Mouse (Mus musculus) heart, adult 2 months (tissue): ENCODE data around the gene Pacrg. TPM values are rescaled to one million over a fixed set of nuclear protein-coding genes. Genes with fewer than 3 reads are reported as not detected.

Source experiments
- DNase-seq, 2 experiments: peaks; one replicate each; pipeline ENCODE4 v3.0.0; 2021
- H3K27ac ChIP-seq: fragments of 200-600 bp; 2 replicates; pipeline ENCODE4 v1.8.1; 2022
- H3K27me3 ChIP-seq: fragments of 200-500 bp; 2 replicates; pipeline ENCODE4 v1.6.1; 2012; ENCODE audit warnings: mild to moderate bottlenecking, low read length, inconsistent platforms, mixed read lengths; ENCODE audit not compliant: control insufficient read depth, insufficient read depth
- H3K36me3 ChIP-seq: fragments of 200-500 bp; 2 replicates; pipeline ENCODE4 v1.6.1; 2012; ENCODE audit warnings: low read length, inconsistent platforms; ENCODE audit not compliant: control insufficient read depth, insufficient read depth
- H3K4me1 ChIP-seq: fragments of 200-500 bp; 2 replicates; pipeline ENCODE4 v1.6.1; 2011; ENCODE audit warnings: low read length; ENCODE audit not compliant: control insufficient read depth, insufficient read depth
- H3K4me3 ChIP-seq: fragments of 200-600 bp; 2 replicates; pipeline ENCODE4 v1.8.1; 2022
- H3K79me2 ChIP-seq: fragments of 200-500 bp; replicated peaks from 2 replicates; pipeline ENCODE4 v1.6.1; 2012; ENCODE audit warnings: mild to moderate bottlenecking, inconsistent platforms, low read length, moderate library complexity, mixed read lengths; ENCODE audit not compliant: control insufficient read depth, insufficient read depth
- H3K9ac ChIP-seq: fragments of 200-500 bp; 2 replicates; pipeline ENCODE4 v1.6.1; 2012; ENCODE audit warnings: low read depth, mild to moderate bottlenecking, control low read depth, inconsistent platforms, low read length, mixed read lengths
- CTCF ChIP-seq: fragments of 200-600 bp; IDR thresholded peaks from 2 replicates; pipeline ENCODE4 v1.8.1; 2022; ENCODE audit warnings: antibody characterized with exemption, mild to moderate bottlenecking, moderate library complexity
- EP300 ChIP-seq: fragments of 200-500 bp; IDR thresholded peaks from 2 replicates; pipeline ENCODE4 v1.6.1; 2011; ENCODE audit warnings: low read depth, low read length, control low read depth; ENCODE audit not compliant: insufficient read depth
- POLR2A ChIP-seq: fragments of 200-500 bp; IDR thresholded peaks from 2 replicates; pipeline ENCODE4 v1.6.1; 2011; ENCODE audit warnings: mild to moderate bottlenecking, low read depth, low read length, control low read depth; ENCODE audit not compliant: insufficient read depth
- WGBS: fragments of 180-500 bp; shearing (Covaris S2); methylation state at CpG from one replicate; pipeline ENCODE4 v1.1.7; 2018; 5-methylcytosine and 5-hydroxymethylcytosine counted together
- intact Hi-C: fragments of 180-260 bp; cut with DNase I; formaldehyde crosslinking; loops from one replicate; pipeline ENCODE4 v1.15.1; 2025
- polyA plus RNA-seq: library from polyadenylated mRNA; depleted of rRNA; stranded (reverse); fragments of >200 nt; gene quantifications from 2 replicates; pipeline ENCODE4 v1.2.3, GENCODE M21; 2012
- total RNA-seq, 2 experiments: library from RNA; stranded (reverse); gene quantifications; 2 replicates each; pipeline ENCODE4 v1.2.3; 2021

The Pacrg gene
- total and polyA plus RNA-seq, 3 experiments, result 0.45 to 1.0 (median 0.89) TPM

DNA sequence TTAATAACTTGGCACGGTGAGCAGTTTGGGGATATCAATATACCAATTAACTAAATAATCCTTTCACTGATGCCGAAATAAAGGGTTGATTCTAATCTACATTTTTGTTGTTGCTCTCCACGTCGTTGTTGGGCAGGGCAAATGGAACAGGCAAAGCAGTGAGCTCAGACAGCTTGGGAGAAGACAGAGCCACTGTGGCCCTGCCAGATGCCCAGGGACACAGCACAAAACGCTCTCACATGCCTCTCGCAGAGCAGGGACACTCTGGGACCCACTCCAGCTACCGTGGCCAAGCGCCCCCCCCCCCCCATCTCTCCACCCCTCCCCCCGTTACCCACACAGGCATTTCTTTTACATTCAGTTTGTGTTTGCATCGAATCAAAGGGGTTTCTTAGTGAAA lies 332.6 kb downstream of the Pacrg start:
- intact Hi-C loops, result loop anchor here (5.0 kb wide), 1 partner anchor 235 kb away; no protein-coding TSS in a partner anchor
- no peak overlapping the region for H3K4me3 ChIP-seq
- WGBS, result 54% methylated on average over 10 of the region's 10 CpGs
- TF ChIP-seq EP300 (no peak), CTCF (no peak)
- H3K27ac ChIP-seq, result 0 out of 2 replicates have a peak overlapping the region, but pooled peaks have one; percentile 17
- no peaks in the 10 kb centered on the region for H3K79me2 ChIP-seq
- no peaks in the 10 kb centered on the region for H3K36me3 ChIP-seq
- H3K9ac ChIP-seq, result peak overlapping the region; percentile 38; the same call in 1 of the 2 replicates
- no peaks in the 10 kb centered on the region for H3K27me3 ChIP-seq
- no peak for DNase-seq
- H3K4me1 ChIP-seq, result peaks cover 1% of the 10 kb centered on the region; the same call in 1 of the 2 replicates

GRCm38 (mm10) chr17:10506896-10507295 lies 333.2 kb downstream of the Pacrg start:
- Histone ChIP-seq H3K4me3 (no peak overlapping the region), H3K9ac (no peak overlapping the region), H3K79me2 (no peaks in the 10 kb centered on the region), H3K27ac (no peak overlapping the region), H3K27me3 (no peaks in the 10 kb centered on the region), H3K36me3 (no peaks in the 10 kb centered on the region), H3K4me1 (peaks cover 1% of the 10 kb centered on the region; the same call in 1 of the 2 replicates)
- DNase-seq, result no peak
- intact Hi-C loops, result loop anchor here (5.0 kb wide), 1 partner anchor 235 kb away; no protein-coding TSS in a partner anchor
- WGBS, result 75% methylated on average over 3 of the region's 3 CpGs
- TF ChIP-seq EP300 (no peak), CTCF (no peak), POLR2A (no peak)

DNA sequence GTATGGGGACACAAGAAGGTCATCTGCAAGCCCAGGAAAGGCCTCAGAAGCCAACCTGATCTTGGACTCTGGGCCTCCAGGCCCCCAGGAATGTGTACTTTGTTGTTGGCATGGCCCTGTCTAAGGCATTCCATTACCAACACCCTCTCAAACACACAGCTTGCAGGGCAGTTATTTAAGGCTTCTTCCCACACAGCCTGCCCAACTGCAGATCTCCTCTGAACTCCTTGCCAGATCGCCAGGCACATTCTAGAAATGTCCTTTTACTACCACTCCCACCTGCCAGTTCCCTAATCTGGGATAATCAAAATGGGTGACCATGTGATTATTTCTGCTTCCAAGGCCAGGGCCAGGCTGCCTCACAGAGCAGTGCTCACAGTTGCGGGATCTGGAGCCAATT lies 338.7 kb downstream of the Pacrg start:
- Histone ChIP-seq H3K9ac (no peak overlapping the region), H3K27ac (peak overlapping the region; percentile 78), H3K4me3 (no peak overlapping the region), H3K27me3 (no peaks in the 10 kb centered on the region), H3K36me3 (no peaks in the 10 kb centered on the region), H3K4me1 (peaks cover 4% of the 10 kb centered on the region; the same call in 1 of the 2 replicates), H3K79me2 (no peaks in the 10 kb centered on the region)
- DNase-seq, result peak in 1 of 2 experiments; percentile 37
- WGBS, result 60% methylated on average over 2 of the region's 2 CpGs
- intact Hi-C loops, result no loop called here
- TF ChIP-seq CTCF (no peak), POLR2A (no peak), EP300 (0 out of 2 replicates have a peak, but pooled peaks have one; percentile 16)

GRCm38 (mm10) chr17:10500795-10501432 lies 339.2 kb downstream of the Pacrg start:
- Histone ChIP-seq H3K4me1 (peaks cover 4% of the 10 kb centered on the region; the same call in 1 of the 2 replicates), H3K27ac (peak overlapping the region; percentile 78), H3K4me3 (no peak overlapping the region), H3K27me3 (no peaks in the 10 kb centered on the region), H3K9ac (no peak overlapping the region), H3K36me3 (no peaks in the 10 kb centered on the region), H3K79me2 (no peaks in the 10 kb centered on the region)
- peak; percentile 74 for TF ChIP-seq CTCF
- no peak for TF ChIP-seq POLR2A
- 0 out of 2 replicates have a peak, but pooled peaks have one; percentile 31 for TF ChIP-seq EP300
- 45% methylated on average over 12 of the region's 12 CpGs for WGBS
- intact Hi-C loops, result no loop called here
- DNase-seq, result peak; percentile 43 to 55

- no peaks in the 10 kb centered on the region for H3K79me2 ChIP-seq
- no peak overlapping the region for H3K4me3 ChIP-seq
- DNase-seq, result peak in 1 of 2 experiments; percentile 14
- peaks cover 4% of the 10 kb centered on the region; the same call in 1 of the 2 replicates for H3K4me1 ChIP-seq
- H3K36me3 ChIP-seq, result no peaks in the 10 kb centered on the region
- H3K27me3 ChIP-seq, result no peaks in the 10 kb centered on the region
- H3K9ac ChIP-seq, result no peak overlapping the region; the same call in 1 of the 2 replicates
- WGBS, result 55% methylated on average over 6 of the region's 6 CpGs
- H3K27ac ChIP-seq, result peak overlapping the region; percentile 87
- no peak for TF ChIP-seq CTCF
- TF ChIP-seq POLR2A, result no peak
- TF ChIP-seq EP300, result 0 out of 2 replicates have a peak, but pooled peaks have one; percentile 52
- intact Hi-C loops, result no loop called here
Measured at GRCm38 (mm10) chr17:10498935-10499655, 341.0 kb downstream of the Pacrg start.
